Mouse (Mus musculus): ENCODE results near the gene Pex5.

- TF ChIP-seq CTCF (IDR thresholded peaks at IDR 0.05; ENCODE audit: extremely low read depth, insufficient read depth, low read length) (no peak), POLR2A (IDR thresholded peaks at IDR 0.05; ENCODE audit: extremely low read depth, insufficient read depth, low read length) (no peak)
Measured at GRCm38 (mm10) chr6:124376311-124376710, 38.6 kb downstream of the Pex5 start.

All from cortical plate, adult 2 months (tissue).